Mouse (Mus musculus) ES-E14 (cell line): Measurements from ENCODE around the gene Krtap6-1. TPM values are rescaled to one million over a fixed set of nuclear protein-coding genes. Genes with fewer than 3 reads are reported as not detected.
"Not testable (repeated sequence)": the region's sequence is repeated elsewhere in the genome, so short reads cannot be mapped to it uniquely, and the experiment has no call there.

ENCODE experiments used
- DNase-seq: peaks from one replicate; pipeline ENCODE4 v3.0.0-alpha.2; 2013; ENCODE audit warnings: low read depth, low spot score
- H3K27ac ChIP-seq: 2 replicates; pipeline ENCODE4 v1.5.1; 2012; ENCODE audit warnings: low read depth, mild to moderate bottlenecking, low read length, moderate library complexity, mixed read lengths; ENCODE audit not compliant: poor library complexity, insufficient read depth, severe bottlenecking
- H3K36me3 ChIP-seq: 2 replicates; pipeline ENCODE4 v1.6.1; 2012; ENCODE audit warnings: mild to moderate bottlenecking, low read length, moderate library complexity, mixed read lengths; ENCODE audit not compliant: control insufficient read depth, poor library complexity, insufficient read depth, severe bottlenecking
- H3K4me1 ChIP-seq, 2 experiments: fragments of 150-350 bp in 1 of 2; sonication (generic) in 1 of 2; 2 replicates each; pipeline ENCODE4 v1.6.1; 2012; ENCODE audit warnings: low read length in 2 of 2, mild to moderate bottlenecking in 1 of 2, mixed read lengths in 1 of 2; ENCODE audit not compliant: control insufficient read depth in 2 of 2, insufficient read depth in 2 of 2, poor library complexity in 1 of 2
- H3K4me3 ChIP-seq, 2 experiments: fragments of 150-350 bp in 1 of 2; sonication (generic) in 1 of 2; 2 replicates each; pipeline ENCODE4 v1.5.1; 2012; ENCODE audit warnings: low read length in 2 of 2, low read depth in 1 of 2, mild to moderate bottlenecking in 1 of 2, mixed read lengths in 1 of 2; ENCODE audit not compliant: insufficient read depth in 1 of 2, poor library complexity in 1 of 2, severe bottlenecking in 1 of 2
- H3K9ac ChIP-seq: 2 replicates; pipeline ENCODE4 v1.6.1; 2012; ENCODE audit warnings: low read depth, mild to moderate bottlenecking, low read length, mixed read lengths; ENCODE audit not compliant: poor library complexity, insufficient read depth, severe bottlenecking
- H3K9me3 ChIP-seq: fragments of 150-350 bp; sonication (generic); 2 replicates; pipeline ENCODE4 v1.6.1; 2012; ENCODE audit warnings: low read depth, mild to moderate bottlenecking, low read length; ENCODE audit not compliant: control insufficient read depth, insufficient read depth
- CHD2 ChIP-seq: IDR thresholded peaks from 2 replicates; pipeline ENCODE4 v1.6.1; 2014; ENCODE audit warnings: mild to moderate bottlenecking, low read depth, low read length, inconsistent platforms
- HCFC1 ChIP-seq: IDR thresholded peaks from 2 replicates; pipeline ENCODE4 v1.6.1; 2012; ENCODE audit warnings: low read length, inconsistent platforms, borderline replicate concordance; ENCODE audit not compliant: insufficient read depth
- MAFK ChIP-seq: IDR thresholded peaks from 2 replicates; pipeline ENCODE4 v1.6.1; 2014; ENCODE audit warnings: mild to moderate bottlenecking, low read depth, low read length, inconsistent platforms; ENCODE audit not compliant: insufficient read depth
- ZC3H11A ChIP-seq: IDR thresholded peaks from 2 replicates; pipeline ENCODE4 v1.6.1; 2012; ENCODE audit warnings: low read depth, mild to moderate bottlenecking, inconsistent platforms, low read length, borderline replicate concordance
- ZNF384 ChIP-seq: IDR thresholded peaks from 2 replicates; pipeline ENCODE4 v1.6.1; 2012; ENCODE audit warnings: low read depth, low read length, inconsistent platforms
- in situ Hi-C, 2 experiments: fragments of 600-800 bp; cut with MboI; formaldehyde crosslinking; loops; one replicate each; pipeline ENCODE4 v1.15.1; 2025; ENCODE audit warnings: low sequenced_read_pairs in 2 of 2, inconsistent platforms in 1 of 2; ENCODE audit not compliant: unreplicated experiment in 2 of 2
- total RNA-seq: library from RNA; depleted of rRNA; stranded (reverse); fragments of 300-350 nt; gene quantifications from 2 replicates; pipeline ENCODE4 v1.2.3, GENCODE M21; 2012; rRNA removed

Krtap6-1 gene
- not detected in 2 replicates for total RNA-seq

GRCm38 (mm10) chr16:89031399-89031798, at the start of gene Krtap6-1:
Krtap6-1 (plus strand) TSS chr16:89031699.
- H3K27ac ChIP-seq, H3K9ac ChIP-seq, H3K9me3 ChIP-seq, H3K36me3 ChIP-seq, DNase-seq, in situ Hi-C loops, H3K4me3 ChIP-seq, H3K4me1 ChIP-seq: not testable (repeated sequence)

GRCm38 (mm10) chr16:89010659-89011058, 20.8 kb upstream of the Krtap6-1 start, which contains the start of gene Krtap22-2:
Krtap22-2 (minus strand) TSS chr16:89010759.
- no peak within 1 kb of the TSS for H3K27ac ChIP-seq
- 0 out of 4 replicates have a peak, but pooled peaks cover 0 to 2% of the 10 kb centered on the region in 2 experiments for H3K4me1 ChIP-seq
- H3K9me3 ChIP-seq: no peaks in the 10 kb centered on the region
- H3K9ac ChIP-seq: no peak within 1 kb of the TSS
- H3K36me3 ChIP-seq: no peaks in the 10 kb centered on the region
- in situ Hi-C loops: no loop called here
- TF ChIP-seq ZNF384 (no peak), MAFK (no peak), HCFC1 (no peak), CHD2 (no peak), ZC3H11A (no peak)
- H3K4me3 ChIP-seq: no peak within 1 kb of the TSS
- no peak for DNase-seq

GRCm38 (mm10) chr16:89013973-89014372, 17.5 kb upstream of the Krtap6-1 start:
- TF ChIP-seq CHD2 (no peak), MAFK (peak; percentile 70)
- Histone ChIP-seq H3K4me1 (0 out of 4 replicates have a peak, but pooled peaks cover 0 to 2% of the 10 kb centered on the region in 2 experiments), H3K9me3 (no peaks in the 10 kb centered on the region), H3K9ac (no peak overlapping the region), H3K36me3 (no peaks in the 10 kb centered on the region), H3K27ac (no peak overlapping the region), H3K4me3 (no peak overlapping the region)
- no peak for DNase-seq
- in situ Hi-C loops: no loop called here

- H3K27ac ChIP-seq, DNase-seq, in situ Hi-C loops, H3K4me3 ChIP-seq, H3K9ac ChIP-seq, H3K9me3 ChIP-seq, H3K4me1 ChIP-seq, H3K36me3 ChIP-seq: not testable (repeated sequence)
Observed at GRCm38 (mm10) chr16:89014984-89015383, 16.5 kb upstream of the Krtap6-1 start, which contains the start of gene Gm10229. Gm10229 (plus strand) TSS chr16:89015284.

GRCm38 (mm10) chr16:89041372-89041771, 9.9 kb downstream of the Krtap6-1 start, which contains the start of gene Gm10228:
Gm10228 (minus strand) TSS chr16:89041472.
- H3K4me1 ChIP-seq, DNase-seq, H3K9ac ChIP-seq, H3K36me3 ChIP-seq, H3K9me3 ChIP-seq, in situ Hi-C loops, H3K27ac ChIP-seq, H3K4me3 ChIP-seq: not testable (repeated sequence)
